10 mouse cellular contexts compared by ENCODE assay signal in the genomic region with DNA sequence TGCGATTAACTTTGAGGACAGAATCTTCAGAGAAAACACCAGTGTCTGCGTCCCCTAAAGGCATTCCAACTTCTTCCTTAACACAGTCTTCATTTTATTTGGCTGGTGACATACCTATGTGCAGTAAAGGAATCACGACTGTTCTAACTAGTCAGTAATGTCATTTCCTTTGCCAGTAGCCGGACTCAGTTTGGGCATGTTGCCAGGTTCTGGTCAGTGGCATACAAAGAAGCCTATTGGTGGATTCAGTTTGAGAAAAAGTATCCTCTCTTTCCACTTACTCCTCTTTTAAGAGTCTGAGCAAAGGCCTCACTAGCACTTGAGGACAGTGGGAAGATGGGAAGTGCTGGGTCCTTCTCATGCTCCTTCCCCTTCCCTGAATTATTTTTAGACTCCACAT. TPM values are rescaled to one million over a fixed set of nuclear protein-coding genes. Genes with fewer than 3 reads are reported as not detected.
A peak's percentile ranks its signal among the peaks of the same experiment; 100 is the strongest.
DNase-seq lines count a peak whose midpoint lies in the region; ATAC-seq and TF ChIP-seq lines count a peak whose summit lies in the region.
"Had no signal": no experiment of that assay in that cellular context is flagged by ENCODE, and none has a peak within 500 bp of the region (broad histone marks: within the 10 kb centered on the region; RNA-seq: fewer than 3 reads in every experiment).

No protein-coding gene starts in this region.

- no peak for TF ChIP-seq CTCF in lung, adult 2 months (IDR thresholded peaks at IDR 0.05; ENCODE audit: insufficient read depth, low read length)

- no peaks in the 10 kb centered on the region for H3K36me3 ChIP-seq in liver, embryonic 12.5 days
- H3K36me3 ChIP-seq: heart, embryonic 15.5 days had no signal

- no peak for ATAC-seq in liver, embryonic 12.5 days
- ATAC-seq in inflammation-experienced regulatory T-cells, adult 6 months, result no peak
- ATAC-seq: lung, postnatal 0 days had no signal

- H3K27me3 ChIP-seq in liver, embryonic 12.5 days (replicated peaks), result no peaks in the 10 kb centered on the region
- H3K27me3 ChIP-seq: heart, embryonic 15.5 days had no signal

- 51% methylated on average over 4 of the region's 4 CpGs for WGBS in lung, adult 2 months
- WGBS in liver, embryonic 12.5 days (ENCODE audit: insufficient replicate concordance), result 74% methylated on average over 4 of the region's 4 CpGs

- H3K9me3 ChIP-seq in liver, embryonic 12.5 days (replicated peaks), result no peaks in the 10 kb centered on the region
- H3K9me3 ChIP-seq: heart, embryonic 15.5 days had no signal

- peaks cover 3% of the 10 kb centered on the region; the same call in 1 of the 2 replicates for H3K4me1 ChIP-seq in lung, adult 2 months (ENCODE audit: control insufficient read depth, insufficient read depth, low read length)
- H3K4me1 ChIP-seq in liver, embryonic 12.5 days, result peaks cover 85% of the 10 kb centered on the region

- DNase-seq in heart, adult 18-20 months, result peak; percentile 32 to 46
- no peak for DNase-seq in heart, adult 9 months (ENCODE audit: low spot score in 2 of 2)
- peak; percentile 35 for DNase-seq in lung, postnatal 10 days
- DNase-seq in lung, adult 2 months, result no peak
- peak; percentile 49 for DNase-seq in brain, adult 2 months (ENCODE audit: low read depth, low spot score)
- DNase-seq: layer of hippocampus, adult 9-11 months had no signal

- peak overlapping the region; percentile 67 for H3K4me2 ChIP-seq in liver, embryonic 12.5 days
- H3K4me2 ChIP-seq: heart, embryonic 15.5 days had no signal

- H3K9ac ChIP-seq in liver, embryonic 12.5 days, result peak overlapping the region; percentile 63
- H3K9ac ChIP-seq: heart, embryonic 15.5 days had no signal

- H3K27ac ChIP-seq in liver, embryonic 12.5 days, result peak overlapping the region; percentile 66
- H3K27ac ChIP-seq: heart, embryonic 15.5 days had no signal

- TF ChIP-seq POLR2A in lung, adult 2 months (IDR thresholded peaks at IDR 0.05; ENCODE audit: borderline replicate concordance, extremely low read depth, low read depth, low read length), result no peak

- no peak overlapping the region for H3K4me3 ChIP-seq in lung, adult 2 months (replicated peaks; ENCODE audit: extremely low read depth, low read depth, low read length)
- H3K4me3 ChIP-seq in liver, embryonic 12.5 days, result no peak overlapping the region
- H3K4me3 ChIP-seq: heart, embryonic 15.5 days had no signal

RNA-seq across cellular contexts. Expression of a gene that starts 11.3 kb away (rescaled TPM):
- total RNA-seq in heart, adult 18-20 months (2021), result 10 to 100 TPM; 31.6 to 32.0 TPM
- polyA plus RNA-seq in lung, adult 2 months (2012; rRNA removed), result 9.3 and 13.7 TPM in 2 replicates
- 43.8 and 44.9 TPM in 2 replicates for polyA plus RNA-seq in liver, embryonic 12.5 days (2016; fragmentation: Nextera tagmentation; extraction: Ambion mirVana)
- 10 to 100 TPM; 19.2 to 24.6 (median 24.4) TPM for polyA plus RNA-seq in inflammation-experienced regulatory T-cells, adult 6 months (2017; shearing (Covaris generic))

RNA-seq across cellular contexts. Expression of a gene that starts 21.2 kb away (rescaled TPM):
- total RNA-seq in heart, adult 18-20 months (2021), result 1 to 10 TPM; 9.5 to 9.6 TPM
- polyA plus RNA-seq in lung, adult 2 months (2012; rRNA removed), result 9.1 and 9.4 TPM in 2 replicates
- 10.1 and 10.6 TPM in 2 replicates for polyA plus RNA-seq in liver, embryonic 12.5 days (2016; fragmentation: Nextera tagmentation; extraction: Ambion mirVana)
- 1 to 10 TPM; 5.5 to 7.3 (median 5.7) TPM for polyA plus RNA-seq in inflammation-experienced regulatory T-cells, adult 6 months (2017; shearing (Covaris generic))

Comparison
In these comparisons a context has a peak if more than half of its experiments do, and no peak if none do; other contexts are left out.
1. DNase-seq: peak in heart, adult 18-20 months (2 of 2), lung, postnatal 10 days (single experiment) and brain, adult 2 months (single experiment); none in heart, adult 9 months (0 of 2) and lung, adult 2 months (single experiment).